Mouse (Mus musculus): Measurements from ENCODE around the gene Sh3pxd2a. TPM values are rescaled to one million over a fixed set of nuclear protein-coding genes. Genes with fewer than 3 reads are reported as not detected.

Sh3pxd2a gene
- total and polyA plus RNA-seq, 3 experiments, result 33.1 to 90.0 (median 68.2) TPM

DNA sequence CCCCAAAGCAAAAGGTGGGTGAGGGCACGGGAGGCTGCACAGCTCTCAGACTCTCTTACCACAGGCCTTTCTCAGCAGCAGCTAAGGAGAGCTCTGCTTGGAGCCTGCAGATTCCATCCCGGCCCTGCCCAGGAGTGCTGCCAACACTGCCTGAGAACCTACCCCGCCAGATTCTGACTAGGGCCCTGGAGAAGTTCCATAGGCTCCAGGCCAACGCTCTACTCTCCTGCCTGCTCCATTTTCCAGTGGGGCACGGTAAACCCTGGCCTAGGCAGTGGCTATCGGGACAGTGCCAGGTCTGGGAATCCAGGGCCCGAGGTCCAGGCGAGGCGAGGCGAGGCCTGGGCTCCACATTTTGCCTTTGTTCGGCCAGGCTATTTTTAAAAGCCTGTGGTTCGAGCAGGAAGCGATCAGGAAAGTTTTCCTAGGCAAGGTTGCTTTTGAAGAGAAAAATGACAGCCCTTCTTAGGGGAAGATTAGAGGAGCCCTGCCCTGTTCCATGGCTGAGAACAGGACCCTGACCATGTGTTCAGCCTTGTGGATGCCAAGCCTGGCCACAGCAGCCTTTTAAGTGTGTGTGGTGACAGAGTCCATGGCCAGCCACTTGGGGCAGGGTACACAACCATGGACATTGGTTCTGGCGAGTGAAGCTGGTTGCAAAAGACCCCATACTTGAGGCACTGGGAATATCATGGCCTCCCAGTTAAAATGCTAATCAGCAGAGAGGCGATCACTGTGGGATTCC is 184.2 kb downstream of the Sh3pxd2a start:
- DNase-seq, result peak; percentile 76

DNA sequence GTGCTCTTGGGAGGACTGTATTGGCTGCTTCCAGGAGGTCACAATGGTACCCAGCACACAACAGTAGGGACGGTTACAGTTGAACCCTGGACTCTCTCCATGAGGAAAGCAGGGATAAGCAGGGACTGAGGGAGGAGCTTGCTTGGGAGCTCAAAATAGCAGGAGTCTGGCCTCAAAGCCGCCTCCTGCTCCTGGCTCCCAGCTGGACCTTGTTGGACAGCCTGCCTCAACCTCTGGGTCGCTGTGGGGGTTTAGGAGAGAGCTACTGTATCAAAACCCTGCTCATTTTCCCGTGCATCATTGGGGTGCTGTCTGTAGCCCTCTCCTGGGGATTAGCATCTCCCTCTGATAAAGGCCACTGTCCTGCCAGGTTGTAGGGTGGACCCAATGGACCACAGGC is 184.8 kb downstream of the Sh3pxd2a start:
- no peak for DNase-seq

DNA sequence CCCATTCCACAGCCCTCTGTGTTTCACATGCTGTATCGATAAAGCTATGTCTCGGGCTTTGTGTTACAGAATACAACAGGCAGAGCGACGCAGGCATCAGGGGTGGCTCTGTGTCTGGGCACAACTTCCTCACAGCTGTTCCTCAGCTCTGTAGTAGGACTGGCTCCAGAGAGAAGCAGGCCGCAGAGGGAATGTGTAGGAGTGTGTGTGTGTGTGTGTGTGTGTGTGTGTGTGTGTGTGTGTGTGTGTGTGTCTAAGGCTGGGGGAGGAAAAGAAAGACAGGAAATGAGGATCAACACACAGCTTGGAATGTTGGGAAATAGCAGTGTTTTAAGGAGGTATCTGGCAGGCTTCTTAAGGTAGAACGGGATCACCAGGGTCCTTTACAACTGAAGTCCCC is 187.5 kb downstream of the Sh3pxd2a start:
- no peak for DNase-seq

DNA sequence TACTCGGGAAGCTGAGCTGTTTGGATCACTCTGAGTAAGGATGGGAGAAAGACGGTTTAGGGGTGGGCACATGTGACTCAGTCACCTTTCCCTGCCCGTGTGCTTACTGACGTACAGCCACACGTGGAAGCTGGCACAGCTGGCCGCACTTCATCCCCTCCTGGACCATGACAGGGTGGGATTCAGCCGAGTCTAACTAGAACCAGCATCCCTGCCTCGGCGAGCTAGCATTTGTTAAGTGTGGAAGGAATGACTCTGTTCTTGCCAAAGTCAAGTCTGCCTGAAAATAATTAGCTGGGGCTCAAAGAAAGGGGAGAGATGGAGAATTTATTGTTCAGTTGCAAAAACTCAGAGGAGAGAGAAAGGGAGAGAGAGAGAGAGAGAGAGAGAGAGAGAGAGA is 193.7 kb downstream of the Sh3pxd2a start:
- no peak for DNase-seq

DNA sequence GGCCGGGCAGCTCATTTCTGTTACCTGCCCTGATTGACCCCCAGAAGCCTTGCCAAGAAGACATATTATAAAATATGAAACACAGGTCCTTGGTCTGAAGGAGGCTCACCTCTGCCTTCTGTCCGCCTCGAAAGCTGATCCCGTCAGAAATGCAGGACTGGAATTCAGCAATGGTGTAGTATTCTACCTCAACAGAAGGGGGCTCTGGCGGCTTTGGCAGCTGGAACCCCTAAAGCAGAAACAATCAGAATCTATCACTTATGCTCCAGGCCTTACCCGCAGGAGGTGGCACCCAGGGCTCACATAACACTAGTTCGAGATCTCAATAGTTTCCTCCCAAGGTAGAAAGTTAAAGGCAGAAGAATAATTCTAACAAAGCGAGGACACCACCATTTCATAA is 194.5 kb downstream of the Sh3pxd2a start:
- DNase-seq, result peak; percentile 32

DNA sequence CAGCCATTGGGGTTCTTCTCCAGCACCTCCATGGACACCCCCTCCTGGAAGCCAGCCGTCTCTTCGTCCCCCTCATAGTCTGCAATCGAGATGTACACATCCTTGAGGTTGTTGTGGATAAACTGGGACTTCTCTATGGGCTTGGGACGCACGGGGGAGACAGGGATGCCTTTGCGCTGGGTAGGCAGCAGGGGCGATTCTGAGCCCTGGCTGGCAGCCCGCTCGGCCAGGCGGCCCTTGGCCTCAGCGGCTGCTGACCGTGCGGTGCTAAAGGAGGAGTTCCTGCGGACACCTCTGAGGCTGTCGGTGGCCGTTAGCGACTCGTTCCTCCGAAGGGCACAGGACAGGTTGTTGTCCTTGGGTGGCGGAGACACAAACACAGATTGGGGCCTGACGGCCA is 197.1 kb downstream of the Sh3pxd2a start:
- no peak for DNase-seq

DNA sequence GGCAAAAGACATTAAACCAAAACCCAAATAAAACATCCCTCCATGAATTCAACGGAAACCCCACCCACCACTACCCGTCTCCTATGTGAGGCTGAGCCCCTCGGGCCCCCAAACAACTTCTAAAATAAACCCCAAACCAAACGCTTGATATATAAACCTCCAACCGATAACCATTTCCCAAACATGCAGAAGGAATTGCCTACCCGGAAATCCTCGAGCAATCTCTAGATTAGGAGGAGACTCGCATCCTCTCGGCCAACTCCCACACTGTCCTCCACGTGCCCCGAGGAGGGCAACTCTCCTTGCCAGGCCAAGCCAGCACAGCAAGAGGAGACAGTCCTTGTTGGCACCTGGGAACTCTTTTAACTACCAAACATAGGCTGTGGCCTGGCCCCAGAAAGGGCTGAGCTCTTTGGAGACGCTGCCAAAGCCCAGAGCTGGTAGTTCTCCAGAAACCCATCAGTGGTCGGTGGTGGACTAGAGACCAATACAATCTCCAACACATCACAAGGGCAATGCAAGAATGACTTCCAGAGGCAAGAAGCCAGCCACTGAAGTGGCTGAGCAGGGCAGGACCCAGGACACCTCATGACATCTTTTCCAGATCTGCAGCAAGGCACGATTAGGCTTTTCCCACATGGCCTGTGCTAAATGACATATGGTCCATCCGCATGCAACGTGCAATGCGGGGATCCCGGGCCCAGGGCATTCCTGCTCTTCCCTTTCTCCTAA is 198.0 kb downstream of the Sh3pxd2a start:
- no peak for DNase-seq

DNA sequence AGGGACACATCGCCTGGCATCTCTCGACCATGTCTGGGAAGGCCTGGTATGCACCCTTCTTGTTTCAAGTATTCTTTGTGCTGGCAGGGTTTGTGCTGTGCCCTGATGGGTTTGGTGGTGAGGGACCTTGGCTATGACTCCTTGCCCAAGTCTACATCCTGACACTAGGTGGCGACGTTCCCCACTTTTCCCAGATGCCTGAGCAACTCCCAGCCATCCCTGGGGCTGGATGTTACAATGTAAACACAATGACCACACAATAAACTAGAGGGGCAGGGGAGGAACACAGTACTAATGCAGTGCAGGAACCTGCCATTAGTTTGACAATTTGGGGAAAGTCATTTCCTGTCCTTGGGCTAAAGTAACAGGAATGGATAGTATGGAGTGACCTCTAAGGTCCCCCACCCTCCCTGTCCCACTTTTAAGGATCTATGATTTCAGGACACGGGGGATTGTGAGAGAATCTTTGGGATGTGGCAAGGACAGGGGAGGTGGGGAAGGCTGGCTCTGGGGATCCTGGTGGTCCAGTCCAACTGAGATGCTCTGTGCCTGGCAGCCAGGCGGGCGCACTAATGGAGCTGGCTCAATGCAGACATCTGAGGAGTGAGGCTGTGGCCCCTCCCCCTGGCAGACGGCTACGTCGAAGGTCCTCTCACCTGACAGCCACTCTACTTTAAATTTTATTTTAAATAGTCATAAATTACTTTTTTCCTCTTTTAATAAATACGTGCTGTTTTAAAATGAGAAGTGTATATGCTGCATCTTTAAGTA is 199.7 kb downstream of the Sh3pxd2a start:
- peak; percentile 77 for DNase-seq

DNA sequence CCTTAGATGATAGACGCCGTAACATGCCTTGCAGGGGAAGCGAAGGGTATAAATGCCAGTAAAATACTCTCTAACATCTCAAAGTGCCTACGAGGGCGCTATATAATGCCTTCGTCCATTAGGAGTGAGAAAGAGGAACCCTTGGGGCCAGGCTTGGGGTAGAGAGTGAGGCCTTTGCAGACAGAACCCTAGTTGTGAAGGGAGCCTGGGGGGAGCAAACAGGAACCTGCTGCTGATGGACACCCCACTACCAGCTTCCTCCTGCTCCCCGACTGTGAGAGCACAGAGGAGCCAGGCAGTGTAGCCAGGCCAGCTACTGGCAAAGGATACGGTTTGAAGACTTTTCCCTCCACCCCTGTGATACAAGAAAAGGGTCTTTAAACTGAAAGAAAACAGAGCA is 200.6 kb downstream of the Sh3pxd2a start:
- DNase-seq, result no peak

DNA sequence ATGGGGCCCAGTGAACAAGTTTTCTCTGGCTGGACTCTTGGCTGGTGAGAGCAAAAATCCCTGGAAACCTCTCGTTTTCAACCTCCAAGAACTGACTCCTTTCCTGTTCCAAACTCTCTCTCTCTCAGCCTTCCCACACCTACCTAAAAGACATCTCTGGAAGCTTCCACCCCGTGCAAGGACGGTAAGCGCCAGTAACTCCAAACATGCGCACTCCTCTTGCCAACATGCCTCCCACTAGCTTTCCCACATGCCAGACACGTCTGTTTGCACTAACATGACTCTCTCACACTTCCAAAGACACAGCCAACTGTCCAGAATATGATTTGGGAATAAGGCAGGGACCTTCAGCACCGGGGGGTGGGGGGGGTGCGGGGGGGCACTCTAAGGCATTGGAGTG is 203.0 kb downstream of the Sh3pxd2a start:
- no peak for DNase-seq

DNA sequence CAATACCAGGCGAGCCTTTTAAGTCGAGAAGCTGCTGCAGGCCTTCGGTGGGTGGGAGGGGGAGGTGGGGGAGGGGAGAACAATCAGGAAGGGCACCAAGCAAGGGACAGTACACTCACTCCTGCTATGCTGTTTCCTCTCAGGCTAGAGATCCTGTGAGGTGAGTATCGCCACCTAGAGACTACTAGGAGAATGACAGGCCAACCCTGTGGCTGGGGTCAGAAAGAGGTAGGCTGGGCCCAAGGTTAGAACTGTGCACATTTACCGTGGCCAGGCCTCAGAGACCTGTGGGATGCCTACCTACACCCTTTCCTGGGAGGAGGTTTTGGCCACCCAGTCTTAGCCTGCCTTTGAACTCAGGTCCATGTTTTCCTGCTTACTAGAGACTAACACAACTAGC is 204.6 kb downstream of the Sh3pxd2a start:
- peak; percentile 48 for DNase-seq

DNA sequence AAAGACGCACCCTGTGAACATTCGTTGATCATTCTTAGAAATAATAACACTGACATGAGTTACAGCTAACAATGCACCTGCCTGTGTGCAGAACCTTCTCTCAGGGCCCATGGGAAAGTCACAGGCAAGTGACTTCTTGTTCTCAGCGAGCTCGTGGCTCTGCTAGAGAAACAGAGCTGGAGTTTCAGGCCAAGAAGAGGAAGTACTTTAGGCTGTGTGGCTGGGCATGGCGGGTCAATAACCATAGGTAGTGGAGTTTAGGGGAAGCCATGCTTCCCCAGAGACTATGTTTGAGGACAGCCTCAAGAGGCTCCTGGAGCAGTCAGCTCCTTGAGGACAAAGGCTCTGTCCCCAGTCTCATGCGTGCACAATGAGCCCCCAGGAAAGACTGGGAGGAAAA is 208.3 kb downstream of the Sh3pxd2a start:
- no peak for DNase-seq

DNA sequence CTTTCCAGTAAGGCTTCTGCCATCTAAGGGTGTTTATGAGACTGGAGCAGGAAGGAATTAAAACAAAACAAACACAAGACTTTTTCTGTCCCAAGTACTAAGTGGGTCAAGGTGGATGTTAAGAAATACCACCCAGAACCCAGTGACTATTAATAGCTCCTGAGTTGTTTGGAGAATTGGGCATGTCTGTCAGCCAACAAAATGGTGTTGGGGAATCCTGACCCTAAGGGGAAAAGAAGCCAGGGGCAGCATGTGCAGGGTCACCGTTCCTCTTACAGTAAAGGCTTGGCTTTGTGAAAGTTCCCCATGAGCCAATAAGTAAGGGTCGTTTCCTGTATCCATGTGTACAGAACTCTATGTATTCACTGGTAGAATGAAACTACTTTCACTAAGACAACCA is 209.2 kb downstream of the Sh3pxd2a start:
- DNase-seq, result no peak

DNA sequence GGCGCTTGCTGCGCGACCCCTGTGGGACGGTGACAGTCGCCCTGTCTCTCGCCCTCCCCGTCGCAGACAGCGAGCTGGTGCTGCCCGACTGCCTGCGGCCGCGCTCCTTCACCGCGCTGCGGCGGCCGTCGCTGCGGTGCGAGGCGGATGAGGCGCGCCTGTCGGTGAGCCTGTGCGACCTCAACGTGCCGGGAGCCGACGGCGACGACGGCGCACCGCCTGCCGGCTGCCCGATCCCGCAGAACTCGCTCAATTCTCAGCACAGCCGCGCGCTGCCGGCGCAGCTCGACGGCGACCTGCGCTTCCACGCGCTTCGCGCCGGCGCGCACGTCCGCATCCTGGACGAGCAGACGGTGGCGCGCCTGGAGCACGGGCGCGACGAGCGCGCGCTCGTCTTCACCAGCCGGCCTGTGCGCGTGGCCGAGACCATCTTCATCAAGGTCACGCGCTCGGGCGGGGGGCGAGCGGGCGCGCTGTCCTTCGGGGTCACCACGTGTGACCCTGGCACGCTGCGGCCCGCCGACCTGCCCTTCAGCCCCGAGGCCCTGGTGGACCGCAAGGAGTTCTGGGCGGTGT is 211.1 kb downstream of the Sh3pxd2a start:
- DNase-seq, result peak; percentile 38

DNA sequence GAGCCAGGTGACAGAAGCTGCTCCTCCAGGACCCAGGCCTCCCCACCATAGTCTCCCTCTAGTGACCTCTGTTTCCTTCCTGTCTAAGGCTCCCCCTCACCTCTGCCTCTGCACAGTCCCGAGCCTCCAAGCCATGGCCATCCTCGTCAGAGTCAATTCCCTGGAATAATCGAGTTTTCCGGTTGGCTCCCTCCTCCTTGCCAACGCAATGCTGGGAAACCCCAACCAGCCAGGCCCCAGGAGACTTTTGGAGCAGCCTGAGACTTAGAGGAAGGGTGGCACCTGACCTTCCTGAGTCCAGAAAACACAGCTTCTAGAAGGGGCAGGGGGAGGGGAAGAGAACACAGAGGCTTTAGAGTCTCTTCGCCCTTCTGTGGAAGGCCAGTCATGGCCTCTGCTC is 213.3 kb downstream of the Sh3pxd2a start:
- no peak for DNase-seq

DNA sequence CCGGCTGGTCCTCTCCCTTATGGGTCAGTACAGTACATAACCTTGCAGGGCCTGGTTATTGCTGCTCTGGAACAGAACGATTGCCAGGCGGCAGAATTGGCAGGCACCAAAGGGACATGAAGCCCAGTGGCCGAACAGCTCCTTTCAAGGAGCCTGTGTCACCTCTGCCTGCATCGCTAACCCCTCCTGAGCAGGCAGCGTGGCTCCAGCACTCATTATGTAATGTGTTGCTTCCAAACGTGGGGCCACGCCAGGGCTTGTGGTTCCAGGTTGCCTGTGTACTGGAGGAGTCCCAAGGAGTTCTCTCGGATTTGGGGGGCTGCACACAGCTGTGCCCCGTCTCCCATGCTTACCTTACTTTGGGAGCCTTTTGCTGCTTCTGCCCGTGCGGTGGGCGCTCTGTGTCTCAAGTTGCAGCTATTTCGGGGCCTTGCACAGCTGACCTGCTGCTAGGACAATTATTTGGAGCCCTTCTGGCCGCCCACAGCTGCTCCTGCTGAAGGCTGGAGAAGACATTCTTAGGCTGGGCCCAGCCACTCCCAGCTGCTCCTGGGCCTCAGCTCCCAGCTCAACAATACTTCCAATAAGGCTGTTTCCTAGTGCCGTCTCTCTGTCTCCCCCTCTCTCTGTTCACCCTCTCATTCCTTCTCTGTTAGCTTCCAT is 215.2 kb downstream of the Sh3pxd2a start:
- DNase-seq, result no peak

DNA sequence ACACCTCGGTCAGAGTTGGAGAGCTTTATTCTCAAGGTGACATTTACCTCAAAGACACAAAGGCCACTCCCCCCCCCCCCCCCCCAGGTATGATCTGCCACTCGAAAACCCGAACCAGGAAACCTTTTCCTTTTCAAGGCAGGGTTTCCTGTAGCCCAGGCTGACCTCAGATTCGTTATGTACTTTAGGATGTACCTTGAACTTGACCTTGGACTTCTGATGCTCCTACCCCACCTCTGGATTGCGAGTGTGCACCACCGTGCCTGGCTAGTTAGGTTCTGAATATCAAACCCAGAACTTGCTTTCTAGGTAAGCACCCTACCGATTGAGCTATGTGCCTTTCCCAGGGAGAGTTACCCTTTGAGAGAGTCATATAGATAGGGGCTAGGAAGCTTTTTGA is 215.9 kb downstream of the Sh3pxd2a start:
- DNase-seq, result no peak

DNA sequence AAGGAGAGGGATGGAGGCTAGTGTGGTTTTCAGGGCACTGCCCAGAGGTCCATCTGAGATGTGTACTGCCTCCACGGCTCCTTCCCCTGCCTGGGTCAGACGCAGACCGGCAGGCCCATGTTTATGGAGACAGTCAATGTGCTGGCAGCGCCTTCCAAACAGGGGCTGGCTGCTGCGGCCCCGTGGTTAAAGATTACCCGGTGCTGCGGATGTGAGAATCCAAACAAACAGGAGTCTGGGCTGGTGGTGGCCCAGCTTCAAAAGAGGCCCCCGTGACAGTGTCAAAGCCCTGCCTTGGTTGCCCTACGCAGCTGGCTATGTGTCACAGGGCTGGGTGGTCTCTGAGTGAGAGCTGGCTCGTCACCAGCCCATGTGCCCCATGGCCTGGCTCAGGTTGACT is 216.4 kb downstream of the Sh3pxd2a start:
- no peak for DNase-seq

DNA sequence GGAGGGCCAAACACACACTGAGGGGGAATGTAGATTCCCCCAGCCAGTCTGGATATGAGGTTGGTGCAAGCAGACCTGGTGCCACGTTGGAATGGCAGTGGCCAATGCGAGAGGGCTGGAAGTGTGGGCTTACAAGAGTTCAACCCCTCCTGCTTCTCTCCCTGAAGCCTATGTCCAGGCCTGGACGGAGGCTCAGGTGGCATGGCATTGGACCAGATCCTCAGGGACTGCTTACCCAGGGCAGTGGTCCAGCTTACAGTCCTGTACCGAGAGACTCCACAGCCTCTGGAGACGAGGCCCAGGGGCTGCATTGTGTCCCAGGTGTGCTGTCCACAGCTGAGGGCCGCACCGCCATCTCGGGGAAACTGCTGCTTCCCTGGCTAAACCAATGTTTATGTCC is 218.7 kb downstream of the Sh3pxd2a start:
- no peak for DNase-seq

DNA sequence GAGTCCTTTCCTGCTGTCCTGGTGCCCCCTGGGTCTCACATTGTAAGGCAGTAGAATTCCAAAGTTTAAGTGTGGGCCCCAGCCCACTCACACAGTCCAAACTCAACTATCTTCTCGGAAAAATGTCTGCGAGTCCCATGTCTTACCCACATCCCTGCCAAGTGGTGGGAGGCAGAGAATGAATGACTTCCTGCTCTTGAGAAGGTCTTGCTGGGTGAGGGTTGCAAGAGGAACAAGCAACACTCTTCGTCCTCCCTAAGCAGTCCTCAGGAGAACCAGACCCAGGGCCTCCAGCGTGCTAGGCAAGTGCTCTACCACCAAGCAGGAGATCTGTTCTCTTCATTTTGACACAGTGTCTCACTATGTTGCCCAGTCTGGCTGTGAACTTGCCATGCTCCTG is 222.0 kb downstream of the Sh3pxd2a start:
- no peak for DNase-seq

DNA sequence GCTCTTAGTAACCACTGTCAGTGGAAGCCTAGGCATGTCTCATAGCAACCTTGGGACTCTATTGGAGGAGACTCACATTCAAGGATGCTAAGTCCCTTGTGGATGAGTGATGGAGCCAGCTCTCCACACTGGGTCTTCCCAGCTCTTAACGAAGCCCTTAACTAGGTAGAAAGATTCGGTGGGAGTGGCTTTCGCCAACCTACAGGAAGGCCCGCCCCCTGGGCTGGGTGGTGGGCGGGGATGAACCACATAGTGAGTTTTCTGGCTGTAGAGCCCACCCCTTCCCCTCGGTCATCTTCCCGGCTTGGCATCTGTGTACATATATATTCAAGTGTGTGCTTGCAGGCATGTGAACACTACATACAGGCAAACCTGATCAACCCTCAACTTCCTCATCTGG is 223.2 kb downstream of the Sh3pxd2a start:
- DNase-seq, result no peak

DNA sequence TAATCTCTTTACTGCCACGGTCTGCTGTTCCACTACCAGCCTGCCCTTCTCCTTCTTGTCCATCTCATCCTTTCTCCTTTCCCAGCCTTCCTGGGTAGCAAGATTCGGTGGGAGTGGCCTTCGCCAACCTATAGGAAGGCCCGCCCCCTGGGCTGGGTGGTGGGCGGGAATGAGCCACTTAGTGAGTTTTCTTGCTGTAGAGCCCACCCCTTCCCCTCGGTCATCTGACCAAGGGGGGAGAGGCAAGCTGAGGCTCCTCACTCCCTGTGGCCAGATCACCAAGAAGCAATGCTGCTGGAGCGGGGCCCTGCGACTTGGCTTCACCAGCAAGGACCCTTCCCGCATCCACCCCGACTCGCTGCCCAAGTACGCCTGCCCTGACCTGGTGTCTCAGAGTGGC is 224.1 kb downstream of the Sh3pxd2a start:
- DNase-seq, result no peak
